Mouse (Mus musculus): ENCODE results near the gene Dhx9.
"Not testable (repeated sequence)": the region's sequence is repeated elsewhere in the genome, so short reads cannot be mapped to it uniquely, and the experiment has no call there.

- not testable (repeated sequence) for TF ChIP-seq POLR2A (IDR thresholded peaks at IDR 0.05; ENCODE audit: low read depth, low read length); CTCF (IDR thresholded peaks at IDR 0.05; ENCODE audit: extremely low read depth, insufficient read length, insufficient replicate concordance, low read depth, low read length)
Observed at GRCm38 (mm10) chr1:153407641-153408040, 79.8 kb downstream of the Dhx9 start.

All from small intestine, adult 2 months (tissue).